1 mouse cellular context compared by ENCODE assay signal in genomic region chr4:46450020-46450518, GRCm38 (mm10).
TF ChIP-seq lines count a peak whose summit lies in the region.

No protein-coding gene starts in this region.

TF ChIP-seq in MEL, 35 proteins besides CTCF, POLR2A, EP300 and RAD21 (continued from another document):
- TF ChIP-seq POLR2AphosphoS5 (IDR thresholded peaks at IDR 0.05; ENCODE audit: borderline replicate concordance, low read depth, low read length) (no peak), SIN3A (IDR thresholded peaks at IDR 0.05; ENCODE audit: low read length) (peak; percentile 45; the same call in 1 of the 2 replicates), JUND (IDR thresholded peaks at IDR 0.05; ENCODE audit: low read depth, low read length) (0 out of 2 replicates have a peak, but pooled peaks have one; percentile 30), NRF1 (IDR thresholded peaks at IDR 0.05; ENCODE audit: insufficient read depth, low read depth, low read length, poor library complexity, severe bottlenecking) (no peak), ZNF384 (IDR thresholded peaks at IDR 0.05; ENCODE audit: low read depth, low read length) (no peak), MAFK (IDR thresholded peaks at IDR 0.05; ENCODE audit: borderline replicate concordance, low read depth, low read length) (no peak), CHD2 (IDR thresholded peaks at IDR 0.05; ENCODE audit: low read length) (no peak), ZKSCAN1 (IDR thresholded peaks at IDR 0.05; ENCODE audit: low read depth, low read length) (no peak), KAT2A (conservative IDR thresholded peaks at IDR 0.05; ENCODE audit: low read depth, low read length) (no peak)
TF ChIP-seq in MEL: peak in this region for 9.
